Mouse (Mus musculus): ENCODE results near the gene Dppa4.

DNA sequence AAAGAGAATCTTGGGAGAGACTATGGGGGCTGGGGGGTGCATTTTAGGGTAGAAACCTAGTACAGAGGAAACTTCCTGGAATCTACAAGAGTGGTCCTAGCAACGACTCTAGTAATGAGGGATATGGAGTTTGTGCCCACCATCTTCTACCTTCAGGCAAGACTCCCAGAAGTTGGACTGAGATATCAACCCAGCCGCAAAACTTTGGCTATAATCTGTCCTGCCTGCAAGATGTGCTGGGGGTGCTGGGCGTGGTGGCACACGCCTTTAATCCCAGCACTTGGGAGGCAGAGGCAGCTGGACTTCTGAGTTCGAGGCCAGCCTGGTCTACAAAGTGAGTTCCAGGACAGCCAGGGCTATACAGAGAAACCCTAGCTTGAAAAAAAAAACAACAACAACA is 28.9 kb upstream of the Dppa4 start:
- TF ChIP-seq CTCF (IDR thresholded peaks at IDR 0.05) = no peak
- no peak for TF ChIP-seq POLR2A (IDR thresholded peaks at IDR 0.05; ENCODE audit: insufficient read depth, low read depth, low read length)
- TF ChIP-seq EP300 (IDR thresholded peaks at IDR 0.05; ENCODE audit: insufficient read depth, low read depth, low read length) = no peak

Data from heart, adult 2 months (tissue).